Mouse (Mus musculus) CH12F3 (cell line): ENCODE measurements around the gene Dpf3.

Source experiments
- in situ Hi-C: fragments of 300-500 bp; cut with MboI; formaldehyde crosslinking; loops from 2 replicates; pipeline ENCODE4 v1.14.3; 2020; ENCODE audit warnings: low sequenced_read_pairs

Dpf3 gene

DNA sequence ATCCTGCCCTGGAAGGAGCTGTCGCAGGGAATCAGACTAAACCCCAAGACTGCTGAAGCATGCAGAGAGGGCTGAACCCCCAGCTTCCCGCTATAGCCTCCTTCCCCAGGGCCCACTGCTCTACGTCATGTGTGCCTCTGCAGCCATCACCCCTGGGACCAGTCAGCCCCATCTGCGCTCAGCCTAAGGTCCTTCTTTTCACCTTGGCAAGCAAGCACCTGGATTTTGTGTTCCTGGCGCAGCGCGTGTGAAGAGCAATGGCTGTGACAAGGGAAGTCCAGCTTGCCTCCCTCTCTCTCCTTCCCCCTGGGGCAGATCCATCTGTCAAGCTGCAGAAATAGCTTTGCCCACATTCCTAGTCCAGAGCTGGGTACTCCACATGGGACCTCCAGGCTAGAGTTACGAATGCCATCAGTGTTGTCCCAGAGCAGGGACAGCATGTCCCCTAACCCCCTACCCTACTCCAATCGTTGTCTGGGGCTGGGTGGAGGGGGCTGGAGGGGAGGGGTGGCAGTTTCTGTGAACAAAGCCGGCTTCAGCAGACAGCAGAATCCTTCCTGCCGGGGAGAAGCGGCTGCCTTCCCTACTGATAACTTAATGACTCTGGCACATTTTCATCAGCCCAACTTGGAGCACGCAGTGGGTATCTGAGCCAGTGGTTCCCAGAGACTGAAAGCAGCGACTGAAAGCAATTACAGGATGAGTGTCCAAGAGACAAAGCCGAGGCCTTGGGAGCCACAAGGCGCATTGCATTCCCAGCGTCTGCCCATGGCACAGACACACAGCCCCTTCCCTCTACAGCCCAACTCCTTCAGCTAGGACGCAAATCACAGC lies 185.0 kb downstream of the Dpf3 start:
- in situ Hi-C loops, result no loop called here

DNA sequence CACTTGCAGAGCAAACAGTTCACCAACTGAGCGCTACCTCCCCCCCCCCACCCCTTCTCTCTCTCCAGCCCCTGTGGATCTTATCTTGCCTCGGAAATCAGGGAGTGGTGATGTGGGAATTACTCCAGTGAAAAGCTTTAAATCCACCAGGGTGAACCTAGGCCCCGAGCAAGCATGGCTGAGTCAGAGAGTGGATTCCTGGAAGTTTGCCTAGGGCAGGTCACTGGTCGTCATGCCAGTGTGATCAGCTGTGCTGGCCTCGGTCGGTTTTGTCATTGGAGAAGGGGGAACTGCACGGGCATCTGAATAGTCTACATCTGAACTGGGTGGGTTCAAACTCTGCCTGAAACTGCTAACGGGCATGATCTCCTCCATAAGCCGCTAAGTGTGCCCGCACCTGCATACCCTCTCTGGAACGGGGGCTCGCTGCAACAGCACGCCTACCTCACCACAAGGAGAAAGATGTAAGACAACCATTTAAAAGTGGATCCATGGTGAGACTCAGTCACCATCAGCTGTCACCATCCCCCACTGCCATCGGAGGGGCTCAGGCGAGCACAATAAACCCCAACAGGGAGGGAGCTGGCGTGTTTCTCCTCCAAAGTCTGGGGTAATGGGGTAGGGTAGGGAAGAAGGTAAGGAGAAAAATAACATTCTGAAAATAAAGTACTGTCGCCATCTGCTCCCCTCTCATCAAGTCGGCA lies 185.7 kb downstream of the Dpf3 start:
- in situ Hi-C loops, result no loop called here

DNA sequence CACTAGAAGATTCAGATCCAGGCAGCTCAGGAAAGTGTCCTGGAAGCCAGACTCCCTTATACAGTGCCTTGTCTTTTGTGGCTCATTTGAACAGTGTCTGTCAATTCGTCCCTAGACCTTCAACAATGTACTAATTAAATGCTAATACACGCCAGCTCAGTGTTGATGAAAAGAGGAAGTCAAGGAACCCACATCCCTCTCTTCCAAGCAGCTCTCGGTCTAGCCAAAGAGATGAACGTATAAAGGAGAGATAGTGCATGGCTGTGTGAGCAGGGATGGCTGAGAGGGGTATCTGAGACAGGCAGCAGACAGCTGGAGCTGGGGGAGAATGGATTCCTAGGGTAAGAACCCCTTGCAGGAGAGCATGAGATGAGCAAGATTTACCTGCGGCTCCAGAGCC lies 189.2 kb downstream of the Dpf3 start:
- in situ Hi-C loops, result no loop called here

DNA sequence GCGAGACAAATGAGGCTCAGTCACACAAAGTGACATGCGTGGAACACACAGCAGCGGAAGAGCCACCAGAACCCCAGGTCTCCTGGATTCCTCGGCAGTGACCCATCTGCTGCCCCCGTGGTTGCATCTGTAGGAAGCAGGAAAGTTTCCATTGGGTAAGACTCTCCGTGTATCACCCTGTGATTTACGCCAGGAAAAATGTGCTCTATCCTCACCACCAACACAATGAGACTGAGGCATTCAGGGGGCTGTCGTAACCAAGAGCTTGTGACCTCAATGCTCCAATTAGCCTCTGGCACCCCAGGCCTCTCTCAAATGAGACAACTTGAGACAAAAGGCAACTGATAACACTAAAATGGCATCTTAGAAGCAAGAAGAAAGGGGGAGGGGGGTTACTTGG lies 192.5 kb downstream of the Dpf3 start:
- in situ Hi-C loops, result no loop called here

DNA sequence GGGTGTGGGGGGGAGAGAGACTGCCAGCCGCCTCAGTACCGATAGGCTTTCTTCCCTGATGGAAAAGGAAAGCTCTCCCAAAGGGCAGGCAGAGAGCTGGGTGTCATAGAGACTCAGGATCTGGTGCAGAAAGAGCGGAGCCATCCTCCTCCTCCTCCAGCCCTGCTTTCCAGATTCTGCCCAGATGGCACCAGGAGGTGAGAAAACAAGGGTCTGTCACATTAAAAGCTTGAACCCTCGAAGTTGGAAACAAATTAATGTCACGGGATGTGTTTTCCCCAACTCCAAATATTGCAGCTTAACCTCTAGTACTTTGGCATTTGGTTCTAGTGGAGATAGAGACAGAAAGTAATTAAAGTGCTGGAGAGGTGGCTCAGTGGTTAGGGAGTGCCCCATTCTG lies 195.6 kb downstream of the Dpf3 start:
- in situ Hi-C loops, result no loop called here

DNA sequence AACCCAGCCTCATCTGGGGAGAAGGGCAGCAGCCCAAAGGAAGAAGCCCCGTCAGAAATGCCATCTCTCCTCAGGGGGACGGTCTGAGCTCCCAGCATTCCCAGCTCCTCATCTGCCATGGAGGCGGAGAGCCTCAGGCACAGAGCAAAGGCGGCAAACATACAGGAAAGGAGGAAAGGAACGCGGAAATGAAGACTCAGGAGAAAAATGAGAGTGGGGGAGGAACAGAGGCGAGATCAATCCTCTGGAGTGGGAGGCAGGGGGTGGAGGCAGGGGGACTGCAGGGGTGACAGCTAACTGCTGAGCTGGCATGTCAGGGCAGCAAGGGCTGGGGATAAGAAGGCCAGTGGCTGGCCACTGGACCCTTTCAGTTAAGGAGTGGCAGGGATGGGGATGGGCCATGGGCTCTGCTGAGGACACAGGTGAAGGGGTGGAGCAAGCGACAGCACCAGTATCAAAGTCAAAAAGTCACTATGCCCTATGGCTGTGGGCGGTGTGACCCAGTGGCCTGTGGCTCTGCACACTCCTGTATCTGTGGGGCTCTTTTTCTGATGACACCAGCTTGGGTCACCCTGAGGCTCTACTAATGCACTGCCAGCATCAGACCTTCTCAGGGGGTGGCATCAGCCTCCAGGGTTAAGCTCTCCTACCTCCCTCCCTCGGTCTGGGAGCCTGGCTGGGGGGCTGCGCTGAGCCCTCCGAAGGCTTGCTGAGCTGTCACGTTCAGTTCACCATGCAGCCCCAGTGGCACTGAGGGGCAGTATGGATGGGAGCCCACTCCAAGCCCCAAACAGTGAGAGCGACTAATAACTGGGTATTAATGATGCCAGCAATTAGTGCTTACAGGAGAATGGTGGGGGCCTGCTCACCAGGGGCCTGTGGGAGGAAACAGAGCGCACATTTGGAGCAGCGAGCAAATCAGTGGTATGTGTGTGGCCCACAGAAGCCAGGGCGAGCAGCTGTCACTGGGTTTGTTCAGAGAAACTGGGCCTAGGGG lies 200.7 kb downstream of the Dpf3 start:
- in situ Hi-C loops, result no loop called here

DNA sequence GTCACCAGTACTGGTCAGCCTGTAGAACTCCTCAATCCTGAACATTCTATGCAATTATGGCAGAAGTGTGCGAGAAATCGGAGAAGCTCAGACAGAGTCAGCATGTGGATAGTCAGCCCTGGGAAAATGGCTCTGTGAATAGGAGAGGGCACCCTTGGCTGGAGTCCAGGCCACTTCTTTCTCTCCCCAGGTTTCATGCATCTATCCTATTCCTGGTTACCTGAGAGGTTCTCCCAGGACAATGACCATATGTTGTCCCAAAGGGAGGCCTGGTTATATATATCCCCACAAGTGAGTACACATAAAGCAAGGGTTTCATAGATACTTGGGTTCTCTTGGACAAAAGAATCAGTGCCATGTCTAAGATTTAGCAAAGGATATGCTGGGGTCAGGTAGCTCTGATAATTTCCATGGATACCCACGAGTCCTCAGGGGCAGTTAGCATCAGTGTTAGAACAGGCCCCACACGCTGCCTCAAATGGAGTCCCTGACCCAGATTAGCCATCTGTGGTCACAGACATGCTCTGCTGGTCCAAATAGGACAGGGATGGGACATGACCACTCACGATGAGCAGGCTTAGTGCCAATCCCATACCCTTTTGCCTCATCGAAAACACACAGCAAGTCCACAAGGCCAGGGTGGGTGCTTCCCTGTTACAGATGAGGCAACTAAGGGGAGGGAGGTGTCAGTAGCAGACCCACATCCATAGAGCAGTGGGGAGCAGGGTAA lies 203.8 kb downstream of the Dpf3 start:
- in situ Hi-C loops, result no loop called here

DNA sequence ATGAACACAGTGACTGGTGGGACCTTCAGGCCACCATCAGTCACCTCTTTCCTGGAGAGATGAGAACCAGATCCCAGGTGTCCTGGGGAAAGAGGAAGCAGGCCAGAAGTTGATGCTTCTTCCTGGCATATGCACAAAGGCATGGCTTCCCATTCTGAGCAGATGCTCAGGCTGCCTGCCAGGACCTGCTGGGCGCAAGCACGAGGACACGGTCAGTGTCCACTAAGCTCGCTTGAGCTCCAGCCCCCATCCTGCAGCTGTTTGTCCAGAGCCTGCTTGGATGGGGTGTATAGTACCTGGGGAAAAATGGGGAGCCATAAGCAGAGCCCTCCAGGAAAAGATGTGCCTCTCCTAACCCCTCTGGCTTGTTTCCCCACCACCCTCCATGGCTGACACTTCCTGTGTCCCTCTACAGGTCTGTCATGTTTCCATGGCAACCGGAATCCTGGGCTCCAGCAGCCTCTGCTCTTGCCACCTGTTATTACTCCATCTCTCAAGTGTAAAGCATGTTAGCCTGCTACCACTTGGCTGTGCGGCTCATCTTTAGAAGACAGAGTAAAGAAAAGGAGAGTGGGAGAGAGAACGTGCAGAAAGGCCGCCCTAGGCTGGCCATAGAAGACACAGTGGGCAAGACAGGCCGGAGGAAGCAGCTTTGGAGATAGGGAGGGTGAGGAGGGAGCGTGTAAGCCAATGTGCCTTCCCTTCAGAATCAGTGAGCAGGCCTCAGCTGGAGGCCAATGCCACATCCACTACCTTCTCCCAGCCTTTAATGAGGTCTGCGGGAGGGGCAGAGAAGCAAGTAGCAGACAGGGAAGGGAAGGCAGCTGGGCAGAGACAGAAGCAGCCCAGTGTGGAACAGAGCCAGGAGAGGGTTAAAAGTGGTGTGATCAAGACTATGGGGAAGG lies 209.7 kb downstream of the Dpf3 start:
- in situ Hi-C loops, result no loop called here

DNA sequence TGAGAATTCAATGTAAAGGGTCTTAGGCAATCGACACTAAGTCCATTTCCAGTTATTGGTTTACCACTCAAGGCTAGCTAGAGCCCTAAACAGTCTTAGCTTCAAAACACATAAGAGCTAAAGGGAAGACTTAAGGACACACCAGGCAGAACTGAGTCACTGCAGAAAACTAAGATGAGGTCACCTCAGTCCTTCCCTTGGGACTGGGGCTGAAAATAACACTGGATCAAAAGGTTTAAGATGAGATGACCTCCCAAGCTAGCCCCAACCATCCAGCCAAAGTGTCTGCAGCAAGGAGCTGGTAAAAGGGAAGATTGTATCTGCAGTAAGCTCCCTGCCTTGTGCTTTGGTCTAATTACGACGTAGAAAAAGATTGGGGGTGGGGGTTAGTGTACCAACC lies 216.3 kb downstream of the Dpf3 start:
- in situ Hi-C loops, result no loop called here

DNA sequence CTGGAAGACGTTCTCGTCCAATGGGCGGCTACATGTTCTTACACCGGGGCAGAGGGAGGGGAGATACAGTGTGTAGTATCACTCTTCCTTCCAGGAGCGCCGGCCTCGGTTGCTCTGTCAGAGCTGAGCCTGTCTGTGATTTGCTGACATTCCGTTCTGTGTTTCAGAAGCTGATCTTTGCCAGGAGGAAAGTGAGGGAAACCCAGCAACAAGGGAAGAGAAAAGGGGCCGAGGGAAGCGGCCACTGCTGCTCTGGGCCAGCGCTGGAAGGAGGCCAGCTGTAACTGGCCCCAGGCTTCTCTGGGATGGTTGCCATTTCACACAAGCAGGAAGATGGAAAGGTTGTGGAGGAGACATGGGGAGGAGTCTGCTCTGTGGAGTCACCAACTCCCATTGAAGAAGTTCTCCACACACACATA lies 219.0 kb downstream of the Dpf3 start:
- in situ Hi-C loops, result no loop called here

DNA sequence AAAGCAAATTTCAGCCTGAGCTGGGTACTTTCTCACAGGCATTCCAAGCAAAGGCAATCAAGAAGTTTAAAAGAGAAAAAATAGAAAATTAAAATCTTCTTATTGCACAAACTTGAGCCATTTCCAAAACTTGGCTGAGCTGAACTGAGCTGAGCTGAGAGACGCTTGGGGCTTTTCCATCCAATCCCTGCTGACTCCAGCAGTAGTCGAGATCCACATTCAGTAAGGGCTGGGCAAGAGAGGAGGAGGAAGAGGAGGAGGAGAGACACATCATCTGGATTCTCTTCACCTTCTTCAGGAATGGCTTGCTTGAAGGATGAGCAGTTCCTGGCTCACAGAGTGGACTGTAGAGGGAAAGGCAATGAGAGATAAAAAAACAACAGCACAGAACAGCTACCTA lies 227.0 kb downstream of the Dpf3 start:
- in situ Hi-C loops, result no loop called here

DNA sequence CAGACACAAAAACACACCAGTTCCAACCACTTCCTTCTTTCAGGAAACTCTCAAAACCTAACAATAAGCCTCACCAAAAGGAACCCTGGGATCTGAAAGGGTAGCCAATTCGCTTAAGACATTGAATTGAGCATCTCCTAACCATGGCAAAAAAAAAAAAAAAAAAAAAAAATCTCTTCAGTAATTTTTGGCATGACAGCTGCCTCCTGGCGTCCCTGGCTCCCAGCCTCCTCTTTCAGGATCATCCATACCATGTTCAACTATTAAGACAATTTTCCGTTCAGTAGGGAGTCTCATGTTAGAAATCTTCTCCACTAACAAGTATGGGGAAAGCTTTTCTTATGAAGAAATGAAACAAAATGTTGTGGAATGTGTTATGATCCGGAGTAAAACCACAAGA lies 233.1 kb downstream of the Dpf3 start:
- in situ Hi-C loops, result no loop called here

DNA sequence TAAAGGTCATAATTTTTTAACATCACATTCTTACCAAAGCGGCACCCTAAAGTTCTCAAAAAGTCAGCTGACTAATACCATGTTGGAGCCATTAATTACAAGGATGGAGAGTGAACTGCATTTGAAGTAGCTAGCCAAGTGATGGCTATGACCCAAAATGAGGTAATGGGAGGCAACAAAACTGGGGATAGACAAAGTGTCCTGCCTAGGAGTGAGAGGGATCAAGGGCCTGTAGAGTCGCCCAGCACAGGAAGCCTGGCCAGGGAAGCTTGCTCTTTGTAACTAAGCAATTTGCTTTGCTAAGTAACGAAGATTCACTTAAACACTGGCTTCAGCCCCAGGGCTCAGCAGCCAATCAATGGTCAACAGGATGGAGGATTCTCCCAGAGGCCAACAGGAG lies 238.4 kb downstream of the Dpf3 start:
- in situ Hi-C loops, result no loop called here

DNA sequence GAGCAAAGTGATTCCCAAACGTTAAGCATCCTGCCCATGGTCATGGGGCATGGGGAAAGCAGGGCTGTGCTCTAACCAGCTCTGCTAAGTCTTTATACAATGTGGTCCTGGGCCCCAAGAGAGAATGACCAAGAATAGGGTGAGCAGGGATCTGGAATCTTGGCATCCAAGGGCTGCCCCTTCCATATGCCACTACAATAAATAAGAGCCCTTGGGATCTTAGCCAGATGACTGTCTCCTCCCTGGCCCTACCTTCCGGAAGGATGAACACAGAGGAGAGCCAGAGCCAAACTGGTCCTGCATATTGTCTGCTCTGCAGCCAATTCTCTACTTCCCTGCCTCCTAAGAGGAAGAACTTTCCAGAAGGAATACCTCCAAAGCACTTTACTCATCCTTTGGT lies 238.9 kb downstream of the Dpf3 start:
- in situ Hi-C loops, result no loop called here

DNA sequence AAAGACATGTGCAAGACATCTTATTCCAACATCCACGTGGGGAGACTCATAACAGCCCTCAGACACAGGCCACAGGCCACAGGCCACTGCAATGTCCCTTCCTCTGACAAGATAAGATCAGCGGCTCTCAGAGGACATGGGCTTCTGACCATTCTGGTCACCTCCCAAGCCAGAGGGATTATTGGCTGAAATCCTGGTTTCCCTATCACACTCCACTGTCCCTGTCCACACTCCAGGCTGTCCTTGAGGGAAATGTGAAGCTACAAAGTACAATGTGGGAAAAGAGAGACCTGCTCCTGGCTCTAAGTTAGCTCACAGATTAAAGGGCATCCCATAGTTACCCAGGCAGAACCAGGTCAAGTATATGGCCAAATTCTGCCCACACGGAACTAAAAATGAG lies 239.8 kb downstream of the Dpf3 start:
- in situ Hi-C loops, result no loop called here

DNA sequence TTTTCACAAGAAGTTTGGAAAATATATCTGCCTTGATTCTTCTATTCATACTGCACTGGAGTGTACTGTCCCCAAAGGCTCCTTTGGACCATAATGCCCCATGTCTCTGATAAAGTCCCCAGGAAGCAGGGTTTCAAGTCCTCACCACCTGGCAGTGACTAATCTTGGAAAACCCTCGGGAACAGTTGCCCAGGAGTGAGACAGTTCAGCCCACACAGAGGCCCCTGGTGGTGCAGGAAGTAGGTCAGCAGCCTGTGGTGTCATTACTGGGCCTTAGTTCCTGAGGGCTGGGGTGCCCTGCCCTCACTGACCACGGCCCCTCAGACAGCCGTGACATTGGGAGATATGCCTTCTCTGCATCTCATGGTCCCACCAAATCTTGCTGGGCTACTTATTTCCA lies 246.5 kb downstream of the Dpf3 start:
- in situ Hi-C loops, result no loop called here

DNA sequence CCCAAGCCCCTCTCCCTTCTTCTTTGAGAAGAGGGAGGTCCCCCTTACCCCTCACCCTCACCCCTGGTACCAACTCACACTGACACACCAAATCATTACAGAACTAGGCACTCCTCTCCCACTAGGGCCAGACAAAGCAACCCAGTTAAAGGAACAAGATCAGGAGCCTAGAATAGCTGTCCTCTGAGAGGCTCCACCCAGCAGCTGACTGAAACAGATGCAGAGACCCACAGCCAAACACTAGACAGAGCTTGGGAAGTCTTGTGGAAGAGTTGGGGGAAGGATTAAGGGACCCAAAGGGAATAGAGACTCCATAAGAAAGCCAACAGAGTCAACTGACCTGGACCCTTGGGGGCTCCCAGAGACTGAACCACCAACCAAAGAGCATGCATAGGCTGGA lies 246.9 kb downstream of the Dpf3 start:
- in situ Hi-C loops, result no loop called here

DNA sequence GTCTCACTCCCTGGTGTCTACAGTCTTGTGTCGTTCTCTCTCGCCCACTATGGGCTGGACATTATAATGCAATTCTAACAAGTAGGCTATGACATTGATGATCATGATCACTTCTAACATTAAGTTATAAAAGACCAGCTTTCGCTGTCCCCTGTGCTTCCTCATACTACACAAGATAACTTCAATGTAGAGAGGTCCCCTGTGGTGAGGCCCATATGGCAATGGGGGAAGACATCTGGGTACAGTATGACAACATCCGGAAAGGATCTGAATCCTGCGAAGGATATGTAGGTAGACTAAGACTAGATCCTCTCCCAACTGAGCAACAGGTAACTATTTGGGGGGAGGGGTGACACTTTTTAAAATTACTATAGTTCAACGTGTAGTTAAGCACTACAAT lies 251.7 kb downstream of the Dpf3 start:
- in situ Hi-C loops, result no loop called here

DNA sequence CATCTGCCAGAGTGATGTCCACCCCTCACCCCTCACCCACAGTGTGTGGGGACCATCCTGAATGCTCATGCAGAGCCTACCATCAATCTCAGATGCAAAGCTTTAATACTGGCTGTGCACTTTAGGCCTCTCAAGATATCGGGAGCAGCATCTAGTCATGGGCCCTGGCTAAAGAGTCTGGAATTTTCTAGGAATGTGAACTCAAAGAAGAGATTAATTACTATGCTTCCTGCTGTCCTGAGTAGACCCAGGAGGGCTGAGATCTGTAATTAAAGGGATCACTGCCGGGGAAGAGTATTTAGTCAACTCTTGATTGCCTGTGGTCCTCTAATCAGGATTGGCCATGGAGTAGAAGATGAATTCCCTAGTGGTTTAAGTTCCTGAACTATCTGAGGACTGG lies 252.5 kb downstream of the Dpf3 start:
- in situ Hi-C loops, result no loop called here

DNA sequence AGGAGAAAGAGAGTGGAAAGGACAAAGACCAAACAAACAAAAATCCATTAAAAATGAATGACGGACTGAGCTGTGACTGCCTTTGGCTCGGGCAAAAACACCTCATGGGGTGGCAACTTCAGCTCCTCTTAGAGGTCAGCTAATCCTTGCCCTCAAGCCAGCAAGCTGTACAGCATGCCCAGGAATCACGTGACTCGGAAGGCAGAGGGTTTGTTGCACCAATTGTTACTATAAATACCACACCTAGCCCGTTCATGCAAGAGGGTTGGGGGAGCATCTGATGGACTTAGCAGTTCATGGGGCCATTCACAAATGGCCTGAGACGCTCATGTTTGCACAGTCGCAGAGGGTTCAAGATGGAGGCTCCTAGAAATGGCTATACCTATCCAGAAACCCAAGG lies 253.9 kb downstream of the Dpf3 start:
- in situ Hi-C loops, result no loop called here
